Mouse (Mus musculus) urinary bladder, postnatal 25 days (tissue): Measurements from ENCODE around the gene Igsf9.

Source experiments
- DNase-seq: peaks from one replicate; pipeline ENCODE4 v3.0.0; 2022; ENCODE audit warnings: low spot score

Gene Igsf9

DNA sequence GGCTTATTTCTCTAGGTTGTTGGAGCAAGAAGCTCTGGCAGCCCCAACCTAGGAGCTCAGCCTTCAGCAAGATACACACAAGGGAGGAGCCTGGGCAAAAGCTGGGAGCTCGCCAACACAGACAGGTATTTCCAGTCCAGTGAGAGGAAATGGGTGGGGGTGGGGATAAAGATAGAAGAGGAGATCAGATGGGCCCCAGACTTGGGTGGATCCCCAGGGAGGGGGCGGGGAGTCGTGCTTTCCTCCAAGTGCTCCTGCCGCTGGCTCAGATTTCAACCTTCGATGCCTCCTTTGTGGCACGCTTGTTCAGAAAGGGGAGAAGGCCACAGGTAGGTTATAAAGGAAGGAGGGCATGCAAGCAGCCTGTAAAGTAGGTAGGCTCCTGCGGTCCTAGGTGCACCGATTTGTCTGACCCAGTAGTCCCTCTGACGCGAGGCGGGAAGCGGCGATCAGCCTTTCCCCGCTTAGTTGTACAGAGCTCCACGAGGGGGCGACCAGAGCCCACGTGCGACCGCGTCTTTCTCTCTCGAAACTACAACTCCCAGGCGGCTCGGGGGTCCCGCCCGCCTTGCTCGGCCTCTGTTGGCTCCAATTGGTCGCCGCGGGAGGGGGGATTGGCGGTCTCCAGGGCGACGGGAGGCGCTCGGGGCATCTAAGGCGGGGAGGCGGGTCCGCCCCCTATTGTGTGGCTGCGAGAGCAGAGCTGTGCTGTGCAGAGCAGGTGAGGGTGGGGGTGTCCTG is at the start of gene Igsf9:
Igsf9 (plus strand) TSS at position 249 of the 741 bp plus-strand sequence.
- peak; percentile 83 for DNase-seq

GRCm38 (mm10) chr1:172431836-172432586 is 49.6 kb upstream of the Igsf9 start:
- DNase-seq = no peak

- no peak for DNase-seq
Measured at GRCm38 (mm10) chr1:172432587-172432955, 49.0 kb upstream of the Igsf9 start.

DNA sequence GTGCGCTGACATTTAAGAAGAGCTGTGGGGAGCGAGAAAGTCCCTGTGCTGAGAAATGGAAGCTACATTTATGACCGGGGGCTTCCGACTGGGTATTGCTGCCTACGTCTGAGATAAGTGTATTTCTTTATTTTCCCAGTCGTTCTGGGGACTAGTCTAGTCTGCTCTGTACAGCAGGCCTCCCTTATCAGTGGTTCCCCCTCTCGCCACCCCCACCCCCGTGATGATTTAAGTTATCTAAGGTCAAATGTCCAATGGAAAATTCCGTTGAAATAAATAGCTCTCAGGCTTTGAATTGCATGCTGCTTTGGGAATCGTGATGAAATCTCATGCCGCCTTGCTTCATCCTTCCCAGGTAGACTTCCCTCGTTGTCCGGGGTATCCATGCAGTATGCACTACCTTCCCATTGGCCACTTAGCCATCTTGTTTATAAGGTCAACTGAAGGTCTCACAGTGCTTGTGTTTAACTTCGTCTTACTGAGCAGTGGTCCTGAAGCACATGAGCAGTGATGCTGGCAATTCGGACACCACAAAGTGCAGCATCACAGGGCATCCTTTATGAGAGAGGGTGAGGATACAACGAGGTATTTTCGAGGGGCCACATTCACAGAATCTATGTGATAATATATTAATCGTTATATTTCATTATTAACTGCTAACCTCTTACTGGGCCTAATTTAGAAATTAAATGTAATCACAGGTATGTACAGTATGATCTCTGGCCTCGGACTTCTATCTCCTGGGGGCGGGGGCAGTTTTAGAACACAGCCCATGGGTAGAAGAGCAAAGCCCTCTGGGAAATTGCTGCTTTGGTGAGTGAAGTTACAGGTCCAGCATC is 48.4 kb upstream of the Igsf9 start:
- DNase-seq = no peak

DNA sequence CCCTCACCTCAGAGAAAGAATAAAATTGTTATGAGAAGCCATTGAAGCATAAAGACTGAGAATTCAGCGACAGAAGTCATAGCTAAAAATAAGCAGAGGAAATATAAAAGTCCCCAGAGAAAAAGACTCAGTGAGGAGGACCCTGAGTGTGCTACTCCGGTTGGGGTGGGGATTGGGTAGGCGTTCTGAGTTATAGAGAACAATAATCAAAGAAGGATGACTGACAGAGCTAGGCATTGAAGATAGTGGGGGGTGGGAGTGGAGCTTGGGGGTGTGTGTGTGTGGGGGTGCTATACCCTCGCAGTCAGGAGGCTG is 47.8 kb upstream of the Igsf9 start:
- DNase-seq = no peak

- DNase-seq = no peak
Measured at GRCm38 (mm10) chr1:172436785-172437184, 44.8 kb upstream of the Igsf9 start.

- no peak for DNase-seq
Measured at GRCm38 (mm10) chr1:172438621-172439020, 43.0 kb upstream of the Igsf9 start.

GRCm38 (mm10) chr1:172440521-172440920 is 41.1 kb upstream of the Igsf9 start:
- DNase-seq = no peak

- no peak for DNase-seq
Measured at GRCm38 (mm10) chr1:172441935-172442445, 39.6 kb upstream of the Igsf9 start.

DNA sequence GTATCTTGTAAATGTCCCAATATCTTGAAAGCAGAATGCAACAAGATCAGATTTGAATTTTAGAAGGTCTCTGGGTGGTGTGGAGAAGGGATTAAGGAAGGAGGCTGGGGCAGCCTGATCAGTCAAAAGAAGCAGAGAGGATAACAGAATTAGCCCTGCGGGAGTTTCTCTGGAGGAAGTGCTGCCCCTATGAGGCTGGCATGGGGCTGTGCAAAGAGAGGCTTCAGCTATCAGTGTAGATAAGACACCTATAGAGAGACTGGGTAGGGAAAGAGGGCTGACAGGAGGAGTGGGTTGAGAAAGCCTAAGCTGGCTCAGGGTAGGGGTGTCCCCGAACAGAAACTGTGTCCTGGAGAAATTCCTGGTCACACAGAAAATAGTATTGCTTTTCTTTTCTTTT is 31.4 kb upstream of the Igsf9 start:
- DNase-seq = no peak

GRCm38 (mm10) chr1:172450848-172451470 is 30.6 kb upstream of the Igsf9 start:
- no peak for DNase-seq

DNA sequence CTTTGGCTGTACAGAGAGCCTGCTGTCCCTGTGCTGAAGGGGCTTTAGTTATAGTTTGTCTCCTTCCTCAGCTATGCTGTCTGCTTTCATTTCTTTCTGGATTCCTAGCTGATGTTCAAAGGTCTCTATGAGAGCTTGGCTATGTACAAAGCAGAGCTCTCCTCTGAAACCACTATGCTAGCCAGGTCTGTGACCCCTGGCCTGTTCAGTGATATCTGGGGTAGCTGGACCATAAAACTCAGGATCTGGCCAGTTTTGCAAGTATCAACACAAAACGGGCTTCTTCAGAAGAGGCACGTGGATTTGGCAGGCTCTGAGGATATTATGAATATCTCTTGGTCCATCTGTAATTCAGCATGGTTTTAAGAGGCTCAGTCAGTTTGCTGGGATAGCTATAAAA is 28.7 kb upstream of the Igsf9 start:
- DNase-seq = no peak

DNA sequence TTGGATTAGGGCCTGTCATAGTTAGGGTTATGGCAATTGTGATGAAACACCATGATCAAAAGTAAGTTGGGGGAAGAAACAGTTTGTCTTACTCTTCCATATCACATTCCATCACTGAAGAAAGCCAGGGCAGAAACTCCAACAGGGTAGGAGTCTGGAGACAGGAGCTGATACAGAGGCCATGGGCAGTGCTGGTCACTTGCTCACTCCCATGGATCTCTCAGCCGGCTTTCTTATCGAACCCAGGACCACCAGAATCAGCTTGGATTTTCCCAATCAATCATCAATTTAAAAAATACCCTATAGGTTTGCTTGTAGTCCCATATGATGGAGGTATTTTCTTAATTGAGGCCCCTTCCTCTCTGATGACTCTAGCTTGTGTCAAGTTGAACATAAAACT is 27.8 kb upstream of the Igsf9 start:
- no peak for DNase-seq

GRCm38 (mm10) chr1:172455416-172455815 is 26.2 kb upstream of the Igsf9 start:
- no peak for DNase-seq

DNA sequence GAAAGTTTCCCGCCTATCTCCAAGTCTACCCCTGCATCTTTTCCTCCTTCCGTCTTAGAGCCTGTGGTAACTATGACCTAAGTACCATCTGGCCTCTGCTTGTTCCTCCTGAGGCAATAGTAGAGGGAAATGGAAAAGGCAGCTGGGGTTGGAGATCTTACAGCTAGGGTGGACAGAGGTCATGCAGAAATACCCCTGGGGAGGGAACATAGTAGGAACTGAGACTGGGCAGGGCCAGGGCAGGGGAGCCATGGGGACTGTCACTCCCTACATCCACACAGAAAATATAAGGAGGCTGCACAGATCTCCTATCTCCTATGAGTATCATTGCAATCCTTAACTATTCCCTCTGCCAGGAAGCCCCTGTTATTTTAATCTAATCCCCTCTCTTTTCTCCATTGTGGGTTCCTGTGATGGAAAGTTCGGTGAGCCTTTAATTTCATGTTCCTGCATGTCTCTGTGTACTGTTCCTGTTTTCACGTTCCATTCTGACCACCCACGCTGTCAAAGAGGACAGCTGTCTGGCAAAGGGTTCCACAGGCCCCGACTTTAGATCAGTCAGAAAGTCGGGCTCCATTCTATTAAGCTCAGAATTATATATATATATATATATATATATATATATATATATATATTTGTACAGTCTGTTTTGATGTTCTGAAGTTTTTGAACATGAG is 25.4 kb upstream of the Igsf9 start:
- no peak for DNase-seq

GRCm38 (mm10) chr1:172457196-172457595 is 24.4 kb upstream of the Igsf9 start:
- DNase-seq = no peak

DNA sequence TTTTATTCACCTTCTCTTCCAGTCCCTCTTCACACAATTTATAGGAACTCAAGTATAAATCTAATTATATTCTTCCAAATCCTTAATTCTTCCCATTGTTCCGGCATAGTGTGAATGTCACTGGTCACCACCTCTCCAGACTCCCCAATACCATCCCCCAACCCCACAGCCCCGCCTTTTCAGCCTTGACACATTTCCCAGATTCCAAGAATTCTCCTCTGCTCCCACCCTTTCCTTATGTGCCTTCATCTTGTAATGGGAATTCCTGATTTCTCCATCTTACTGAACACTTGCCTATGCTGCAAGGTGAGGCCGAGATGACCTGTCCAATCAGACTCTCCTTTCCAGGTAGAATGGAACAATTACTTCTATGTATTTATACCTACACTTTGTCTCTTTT is 23.5 kb upstream of the Igsf9 start:
- DNase-seq = no peak

- no peak for DNase-seq
Measured at GRCm38 (mm10) chr1:172461602-172462001, 20.0 kb upstream of the Igsf9 start.

DNA sequence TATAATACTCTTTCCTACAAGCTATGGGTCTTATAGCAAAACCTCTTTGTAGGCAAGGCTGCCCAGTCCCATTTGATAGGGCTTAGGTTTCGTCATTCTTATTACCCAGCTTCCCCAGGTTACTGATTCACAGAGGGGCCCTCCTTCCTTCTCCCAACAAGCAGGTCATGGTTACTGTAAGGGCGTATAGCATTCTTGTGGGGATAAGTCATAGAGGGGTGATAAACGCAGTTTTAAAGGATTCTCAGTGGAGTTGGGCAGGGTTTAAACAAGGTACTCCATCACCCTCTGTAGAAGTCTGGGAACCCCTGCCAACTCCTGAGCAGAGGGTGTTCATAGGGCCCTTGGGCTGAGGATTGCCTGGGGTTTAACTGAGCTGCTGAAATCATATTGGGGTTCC is 19.1 kb upstream of the Igsf9 start:
- DNase-seq = no peak

- no peak for DNase-seq
Measured at GRCm38 (mm10) chr1:172463387-172464333, 17.9 kb upstream of the Igsf9 start.
